Mouse (Mus musculus) hematopoietic stem cell, adult 5-6 weeks (primary cell): ENCODE results near the gene Pqbp1. TPM values are rescaled to one million over a fixed set of nuclear protein-coding genes. Genes with fewer than 3 reads are reported as not detected.

ENCODE experiments used
- total RNA-seq: library from RNA; stranded (forward); fragments of 172-1452, 232-1000 nt; gene quantifications from 2 replicates; pipeline ENCODE4 v1.2.3, GENCODE M21; 2017

Gene Pqbp1
- total RNA-seq, 1 experiment from 2014 or later: 186 TPM

Other genes with a start within 250 kb of the Pqbp1 start
- 8.3 and 12.4 TPM in 2 replicates for gene Prickle3, start 242.0 kb downstream of the Pqbp1 start, total RNA-seq
- gene Plp2, start 227.9 kb downstream of the Pqbp1 start, total RNA-seq: 79.7 and 95.8 TPM in 2 replicates
- 0.40 and 0.75 TPM in 2 replicates for gene Magix, start 218.0 kb downstream of the Pqbp1 start, total RNA-seq
- 20.3 and 25.5 TPM in 2 replicates for gene Gpkow, start 202.1 kb downstream of the Pqbp1 start, total RNA-seq
- gene Wdr45, start 184.9 kb downstream of the Pqbp1 start, total RNA-seq: 31.2 and 46.8 TPM in 2 replicates
- not detected in 2 replicates for gene Gm45208, start 177.0 kb downstream of the Pqbp1 start, total RNA-seq
- gene Praf2, start 170.8 kb downstream of the Pqbp1 start, total RNA-seq: 7.0 and 7.1 TPM in 2 replicates
- 1.8 and 2.1 TPM in 2 replicates for gene Ccdc120, start 148.4 kb downstream of the Pqbp1 start, total RNA-seq
- 9.6 and 12.4 TPM in 2 replicates for gene Tfe3, start 136.7 kb downstream of the Pqbp1 start, total RNA-seq
- 48.4 TPM in 2 replicates for gene Gripap1, start 109.5 kb downstream of the Pqbp1 start, total RNA-seq
- 0.63 and 2.1 TPM in 2 replicates for gene Kcnd1, start 77.0 kb downstream of the Pqbp1 start, total RNA-seq
- gene Otud5, start 57.9 kb downstream of the Pqbp1 start, total RNA-seq: 73.7 and 89.4 TPM in 2 replicates
- 3.1 and 7.8 TPM in 2 replicates for gene Pim2, start 21.0 kb downstream of the Pqbp1 start, total RNA-seq
- 17.2 and 25.7 TPM in 2 replicates for gene Slc35a2, start 15.2 kb downstream of the Pqbp1 start, total RNA-seq
- gene Timm17b, start 88 bp upstream of the Pqbp1 start, total RNA-seq: 39.3 and 51.9 TPM in 2 replicates
- gene Gm10491, start 8.6 kb upstream of the Pqbp1 start, total RNA-seq: not detected in 2 replicates
- gene Gm10490, start 10.3 kb upstream of the Pqbp1 start, total RNA-seq: 1.2 TPM in 1 of 2 replicates, not detected in the other
- not detected in 2 replicates for gene Pcsk1n, start 20.6 kb upstream of the Pqbp1 start, total RNA-seq
- not detected in 2 replicates for gene Eras, start 29.3 kb upstream of the Pqbp1 start, total RNA-seq
- 10.0 and 32.9 TPM in 2 replicates for gene Hdac6, start 48.6 kb upstream of the Pqbp1 start, total RNA-seq
- 8.6 and 19.1 TPM in 2 replicates for gene Gata1, start 78.8 kb upstream of the Pqbp1 start, total RNA-seq
- not detected in 2 replicates for gene Glod5, start 119.2 kb upstream of the Pqbp1 start, total RNA-seq
- gene Suv39h1, start 175.5 kb upstream of the Pqbp1 start, total RNA-seq: 51.2 and 65.4 TPM in 2 replicates
- 97.1 and 98.4 TPM in 2 replicates for gene Was, start 191.2 kb upstream of the Pqbp1 start, total RNA-seq
- 41.6 and 44.4 TPM in 2 replicates for gene Wdr13, start 233.6 kb upstream of the Pqbp1 start, total RNA-seq
- gene Rbm3, start 246.6 kb upstream of the Pqbp1 start, total RNA-seq: 1,086 and 1,580 TPM in 2 replicates